Mouse (Mus musculus): ENCODE measurements around the gene Eci1.

DNA sequence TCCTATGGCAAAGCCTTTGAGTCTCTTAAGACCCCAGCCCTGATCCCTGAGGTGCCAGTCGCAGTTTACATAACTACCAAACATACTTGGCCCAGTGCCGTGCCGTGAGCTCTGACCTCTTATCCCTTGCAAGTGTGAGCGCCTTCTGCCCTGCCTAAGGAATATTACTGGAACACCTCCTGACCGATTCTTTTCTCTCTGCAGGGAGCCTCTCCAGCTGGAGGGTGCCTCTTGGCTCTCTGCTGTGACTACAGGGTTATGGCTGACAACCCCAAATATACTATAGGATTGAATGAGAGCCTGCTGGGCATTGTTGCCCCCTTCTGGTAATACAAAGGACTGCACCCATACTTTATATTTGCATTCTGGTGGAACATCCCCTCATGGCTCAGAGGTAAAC is 10.6 kb downstream of the Eci1 start:
- TF ChIP-seq GATA1 (IDR thresholded peaks at IDR 0.05; ENCODE audit: low read length): no peak
- no peak for TF ChIP-seq TAL1 (IDR thresholded peaks at IDR 0.05; ENCODE audit: low read length)

Measured in erythroblast, embryonic 14.5 days (primary cell).